Mouse (Mus musculus) Patski (cell line): ENCODE measurements around the gene Lrmda. TPM values are rescaled to one million over a fixed set of nuclear protein-coding genes. Genes with fewer than 3 reads are reported as not detected.

Experiments used
- ATAC-seq: fragments of 100-300 bp; one replicate; pipeline ENCODE4 v1.8.0; 2021
- CTCF ChIA-PET: fragments of 350-600 bp; sonication (Branson Sonifier 250); formaldehyde crosslinking; loops from one replicate; lab custom pipeline; 2022; ENCODE audit warnings: inconsistent platforms; lab: Charles Lee
- POLR2A ChIA-PET: fragments of 350-600 bp; sonication (Branson Sonifier 250); formaldehyde crosslinking; loops from one replicate; lab custom pipeline; 2022; ENCODE audit warnings: antibody characterized with exemption, inconsistent platforms; lab: Charles Lee
- DNase-seq: peaks from one replicate; pipeline ENCODE4 v3.0.0-alpha.2; 2011; ENCODE audit warnings: low read depth, low spot score
- H3K27me3 ChIP-seq: fragments of 371-371 bp; one replicate; pipeline ENCODE4 v1.5.1; 2021
- CTCF ChIP-seq: fragments of 100-300 bp; IDR thresholded peaks from one replicate; pipeline ENCODE4 v1.5.1; 2021
- in situ Hi-C: fragments of 300-500 bp; cut with MboI; formaldehyde crosslinking; loops from 3 replicates; pipeline ENCODE4 v1.11.1; 2018; ENCODE audit warnings: low pct_unique_long_range_greater_than_20kb, mixed read lengths
- polyA plus RNA-seq: library from polyadenylated mRNA; unstranded; gene quantifications from one replicate; pipeline ENCODE4 v1.2.3, GENCODE M21; 2021

Gene Lrmda
- polyA plus RNA-seq: 0.26 TPM

- DNase-seq: no peak
- ATAC-seq: no peak
- H3K27me3 ChIP-seq: peaks cover 5% of the 10 kb centered on the region
- TF ChIP-seq CTCF: no peak
- POLR2A ChIA-PET: no interaction called here
- in situ Hi-C loops: no loop called here
- CTCF ChIA-PET: no interaction called here
These were observed at the start of gene Lrmda for GRCm38 (mm10) chr14:22019252-22019948. Lrmda (plus strand) TSS chr14:22019712.

- no peak for TF ChIP-seq CTCF
- DNase-seq (no peak), ATAC-seq (no peak)
- H3K27me3 ChIP-seq: no peaks in the 10 kb centered on the region
- CTCF ChIA-PET: no interaction called here
- POLR2A ChIA-PET: interaction anchor here (0.5 to 3.8 kb wide), 4 partner anchors 9 to 1439 kb away, joined by 3 to 28 read pairs (median 4); no protein-coding TSS in a partner anchor
- in situ Hi-C loops: loop anchor here (5.0 to 10.0 kb wide), 4 partner anchors 463 to 903 kb away; no protein-coding TSS in a partner anchor
These were observed 38.0 kb upstream of the Lrmda start for GRCm38 (mm10) chr14:21981462-21981861.

- in situ Hi-C loops: loop anchor here (5.0 to 10.0 kb wide), 4 partner anchors 463 to 903 kb away; no protein-coding TSS in a partner anchor
- ATAC-seq (no peak), DNase-seq (no peak)
- ChIA-PET CTCF (interaction anchor here (1.9 kb wide), 1 partner anchor 11 kb away, joined by 8 read pairs; no protein-coding TSS in a partner anchor), POLR2A (interaction anchor here (0.5 to 3.8 kb wide), 5 partner anchors 8 to 1439 kb away, joined by 3 to 28 read pairs (median 4); no protein-coding TSS in a partner anchor)
- no peak for TF ChIP-seq CTCF
- H3K27me3 ChIP-seq: no peaks in the 10 kb centered on the region
These were observed 37.4 kb upstream of the Lrmda start for GRCm38 (mm10) chr14:21982096-21982591.

- in situ Hi-C loops: loop anchor here (5.0 to 10.0 kb wide), 4 partner anchors 462 to 902 kb away; no protein-coding TSS in a partner anchor
- DNase-seq: no peak
- ATAC-seq: no peak
- H3K27me3 ChIP-seq: no peaks in the 10 kb centered on the region
- no peak for TF ChIP-seq CTCF
- ChIA-PET POLR2A (interaction anchor here (0.7 to 3.8 kb wide), 3 partner anchors 10 to 509 kb away, joined by 4 to 28 read pairs (median 6); no protein-coding TSS in a partner anchor), CTCF (interaction anchor here (1.9 kb wide), 1 partner anchor 10 kb away, joined by 8 read pairs; no protein-coding TSS in a partner anchor)
These were observed 36.8 kb upstream of the Lrmda start for GRCm38 (mm10) chr14:21982592-21983310.

- in situ Hi-C loops: loop anchor here (5.0 to 10.0 kb wide), 4 partner anchors 461 to 901 kb away; no protein-coding TSS in a partner anchor
- DNase-seq: no peak
- no peak for ATAC-seq
- CTCF ChIA-PET: interaction anchor here (1.9 kb wide), 1 partner anchor 9 kb away, joined by 8 read pairs; no protein-coding TSS in a partner anchor
- POLR2A ChIA-PET: interaction anchor here (3.8 kb wide), 1 partner anchor 9 kb away, joined by 28 read pairs; no protein-coding TSS in a partner anchor
- TF ChIP-seq CTCF: no peak
- no peaks in the 10 kb centered on the region for H3K27me3 ChIP-seq
These were observed 36.1 kb upstream of the Lrmda start for GRCm38 (mm10) chr14:21983311-21983949.

GRCm38 (mm10) chr14:21983950-21984730 is 35.4 kb upstream of the Lrmda start:
- ChIA-PET POLR2A (interaction anchor here (3.8 kb wide), 1 partner anchor 9 kb away, joined by 28 read pairs; no protein-coding TSS in a partner anchor), CTCF (no interaction called here)
- no peak for ATAC-seq
- in situ Hi-C loops: loop anchor here (5.0 to 10.0 kb wide), 4 partner anchors 461 to 901 kb away; no protein-coding TSS in a partner anchor
- no peaks in the 10 kb centered on the region for H3K27me3 ChIP-seq
- TF ChIP-seq CTCF: no peak
- DNase-seq: no peak

GRCm38 (mm10) chr14:21984757-21985425 is 34.6 kb upstream of the Lrmda start:
- DNase-seq: no peak
- TF ChIP-seq CTCF: no peak
- no peaks in the 10 kb centered on the region for H3K27me3 ChIP-seq
- POLR2A ChIA-PET: interaction anchor here (1.1 to 3.8 kb wide), 4 partner anchors 8 to 823 kb away, joined by 3 to 28 read pairs (median 6); no protein-coding TSS in a partner anchor
- CTCF ChIA-PET: interaction anchor here (1.3 to 4.0 kb wide), 2 partner anchors 592 to 796 kb away, joined by 4 to 21 read pairs; no protein-coding TSS in a partner anchor
- ATAC-seq: no peak
- in situ Hi-C loops: loop anchor here (5.0 to 10.0 kb wide), 4 partner anchors 460 to 900 kb away; no protein-coding TSS in a partner anchor

GRCm38 (mm10) chr14:21985426-21985931 is 34.0 kb upstream of the Lrmda start:
- in situ Hi-C loops: loop anchor here (10.0 kb wide), 3 partner anchors 459 to 899 kb away; no protein-coding TSS in a partner anchor
- H3K27me3 ChIP-seq: no peaks in the 10 kb centered on the region
- ChIA-PET POLR2A (interaction anchor here (1.1 to 2.2 kb wide), 4 partner anchors 8 to 822 kb away, joined by 3 to 7 read pairs (median 6); no protein-coding TSS in a partner anchor), CTCF (interaction anchor here (1.3 to 4.0 kb wide), 2 partner anchors 592 to 796 kb away, joined by 4 to 21 read pairs; no protein-coding TSS in a partner anchor)
- ATAC-seq (no peak), DNase-seq (no peak)
- TF ChIP-seq CTCF: no peak
